Mouse (Mus musculus) forebrain, embryonic 13.5 days (tissue): ENCODE measurements at regions not wholly inside any gene's neighbourhood (a gene's known extent, or its start where the extent isn't known, plus 50 kb on each side); places are given as distances from the start of the nearest gene placed in this dataset.

Source experiments
- ATAC-seq: fragments of 200-750 bp; cut with Nextera tagmentation; 2 replicates; pipeline ENCODE4 v1.8.0; 2017
- H3K27ac ChIP-seq: fragments of 300-500 bp; sonication (generic); 2 replicates; pipeline ENCODE4 v1.5.1; 2015; ENCODE audit warnings: inconsistent platforms, mild to moderate bottlenecking, moderate library complexity
- H3K27me3 ChIP-seq: fragments of 300-500 bp; sonication (generic); 2 replicates; pipeline ENCODE4 v1.6.1; 2015; ENCODE audit warnings: mild to moderate bottlenecking, inconsistent platforms
- H3K36me3 ChIP-seq: fragments of 300-500 bp; sonication (generic); 2 replicates; pipeline ENCODE4 v1.6.1; 2015; ENCODE audit warnings: mild to moderate bottlenecking, inconsistent platforms; ENCODE audit not compliant: poor library complexity, severe bottlenecking
- H3K4me1 ChIP-seq: fragments of 300-500 bp; sonication (generic); 2 replicates; pipeline ENCODE4 v1.6.1; 2015; ENCODE audit warnings: inconsistent platforms
- H3K4me2 ChIP-seq: fragments of 300-500 bp; sonication (generic); 2 replicates; pipeline ENCODE4 v1.6.1; 2015; ENCODE audit warnings: inconsistent platforms, mild to moderate bottlenecking, moderate library complexity
- H3K4me3 ChIP-seq: fragments of 300-500 bp; sonication (generic); 2 replicates; pipeline ENCODE4 v1.5.1; 2015; ENCODE audit warnings: mild to moderate bottlenecking, inconsistent platforms
- H3K9ac ChIP-seq: fragments of 300-500 bp; sonication (generic); 2 replicates; pipeline ENCODE4 v1.6.1; 2015; ENCODE audit warnings: mild to moderate bottlenecking, inconsistent platforms
- H3K9me3 ChIP-seq: fragments of 300-500 bp; sonication (generic); replicated peaks from 2 replicates; pipeline ENCODE4 v1.6.1; 2016; ENCODE audit warnings: inconsistent platforms
- WGBS: fragments of 180-500 bp; shearing (Covaris S2); methylation state at CpG from one replicate; pipeline ENCODE4 v1.1.7; 2015; 5-methylcytosine and 5-hydroxymethylcytosine counted together

- Histone ChIP-seq H3K27ac (no peak overlapping the region), H3K4me2 (no peak overlapping the region), H3K9ac (no peak overlapping the region), H3K9me3 (no peaks in the 10 kb centered on the region), H3K4me1 (no peaks in the 10 kb centered on the region), H3K4me3 (no peak overlapping the region), H3K27me3 (no peaks in the 10 kb centered on the region), H3K36me3 (no peaks in the 10 kb centered on the region)
- WGBS: 94% methylated on average over 2 of the region's 2 CpGs
- no peak for ATAC-seq
Observed at GRCm38 (mm10) chr8:127662776-127663499, 599.2 kb downstream of the Pard3 start.

- Histone ChIP-seq H3K4me3 (no peak overlapping the region), H3K27ac (no peak overlapping the region), H3K9me3 (no peaks in the 10 kb centered on the region), H3K4me1 (no peaks in the 10 kb centered on the region), H3K27me3 (no peaks in the 10 kb centered on the region), H3K36me3 (no peaks in the 10 kb centered on the region), H3K4me2 (no peak overlapping the region), H3K9ac (no peak overlapping the region)
- no peak for ATAC-seq
- 82% methylated on average over 2 of the region's 2 CpGs for WGBS
Observed at GRCm38 (mm10) chr8:127666606-127667005, 602.9 kb downstream of the Pard3 start.

- Histone ChIP-seq H3K27ac (no peak overlapping the region), H3K4me3 (no peak overlapping the region), H3K27me3 (no peaks in the 10 kb centered on the region), H3K4me1 (no peaks in the 10 kb centered on the region), H3K4me2 (no peak overlapping the region), H3K36me3 (no peaks in the 10 kb centered on the region), H3K9ac (no peak overlapping the region), H3K9me3 (no peaks in the 10 kb centered on the region)
- no peak for ATAC-seq
- WGBS: 52% methylated on average over 2 of the region's 2 CpGs
Observed at GRCm38 (mm10) chr8:127668991-127669390, 605.3 kb downstream of the Pard3 start.

GRCm38 (mm10) chr8:127674063-127674462 lies 610.4 kb downstream of the Pard3 start:
- 85% methylated on average over 1 of the region's 1 CpGs for WGBS
- H3K9ac ChIP-seq: no peak overlapping the region
- H3K9me3 ChIP-seq: no peaks in the 10 kb centered on the region
- no peak overlapping the region for H3K27ac ChIP-seq
- H3K4me3 ChIP-seq: no peak overlapping the region
- ATAC-seq: no peak
- H3K36me3 ChIP-seq: no peaks in the 10 kb centered on the region
- no peak overlapping the region for H3K4me2 ChIP-seq
- no peaks in the 10 kb centered on the region for H3K4me1 ChIP-seq
- H3K27me3 ChIP-seq: no peaks in the 10 kb centered on the region

GRCm38 (mm10) chr8:127675377-127675776 lies 611.7 kb downstream of the Pard3 start:
- WGBS: 91% methylated on average over 4 of the region's 4 CpGs
- ATAC-seq: no peak
- no peak overlapping the region for H3K27ac ChIP-seq
- no peak overlapping the region for H3K4me3 ChIP-seq
- H3K4me2 ChIP-seq: no peak overlapping the region
- H3K27me3 ChIP-seq: no peaks in the 10 kb centered on the region
- H3K9me3 ChIP-seq: no peaks in the 10 kb centered on the region
- no peak overlapping the region for H3K9ac ChIP-seq
- no peaks in the 10 kb centered on the region for H3K36me3 ChIP-seq
- H3K4me1 ChIP-seq: no peaks in the 10 kb centered on the region

GRCm38 (mm10) chr8:127680205-127680604 lies 616.5 kb downstream of the Pard3 start:
- WGBS: 82% methylated on average over 3 of the region's 3 CpGs
- Histone ChIP-seq H3K27ac (no peak overlapping the region), H3K4me3 (no peak overlapping the region), H3K9me3 (no peaks in the 10 kb centered on the region), H3K27me3 (no peaks in the 10 kb centered on the region), H3K4me2 (no peak overlapping the region), H3K4me1 (no peaks in the 10 kb centered on the region), H3K9ac (no peak overlapping the region), H3K36me3 (no peaks in the 10 kb centered on the region)
- ATAC-seq: no peak

GRCm38 (mm10) chr8:127684213-127684612 lies 620.5 kb downstream of the Pard3 start:
- no peak overlapping the region for H3K4me3 ChIP-seq
- peak; percentile 95 for ATAC-seq
- 79% methylated on average over 5 of the region's 5 CpGs for WGBS
- no peaks in the 10 kb centered on the region for H3K36me3 ChIP-seq
- no peak overlapping the region for H3K9ac ChIP-seq
- no peak overlapping the region for H3K27ac ChIP-seq
- no peak overlapping the region for H3K4me2 ChIP-seq
- no peaks in the 10 kb centered on the region for H3K27me3 ChIP-seq
- H3K9me3 ChIP-seq: no peaks in the 10 kb centered on the region
- H3K4me1 ChIP-seq: no peaks in the 10 kb centered on the region

- Histone ChIP-seq H3K9ac (no peak overlapping the region), H3K4me3 (no peak overlapping the region), H3K9me3 (no peaks in the 10 kb centered on the region), H3K27ac (no peak overlapping the region; the same call in 1 of the 2 replicates), H3K36me3 (no peaks in the 10 kb centered on the region), H3K4me2 (no peak overlapping the region), H3K27me3 (no peaks in the 10 kb centered on the region), H3K4me1 (no peaks in the 10 kb centered on the region)
- 73% methylated on average over 4 of the region's 4 CpGs for WGBS
- peak; percentile 67; the same call in 1 of the 2 replicates for ATAC-seq
Observed at GRCm38 (mm10) chr8:127690792-127691191, 627.1 kb downstream of the Pard3 start.

- H3K9me3 ChIP-seq: no peaks in the 10 kb centered on the region
Observed at GRCm38 (mm10) chr8:127698404-127698803, 634.7 kb downstream of the Pard3 start.

GRCm38 (mm10) chr8:127704406-127704805 lies 640.7 kb downstream of the Pard3 start:
- 84% methylated on average over 4 of the region's 4 CpGs for WGBS
- no peak overlapping the region for H3K4me2 ChIP-seq
- H3K36me3 ChIP-seq: no peaks in the 10 kb centered on the region
- no peak overlapping the region for H3K9ac ChIP-seq
- no peak overlapping the region for H3K27ac ChIP-seq
- peaks cover 12% of the 10 kb centered on the region for H3K4me1 ChIP-seq
- H3K4me3 ChIP-seq: no peak overlapping the region
- ATAC-seq: no peak
- no peaks in the 10 kb centered on the region for H3K9me3 ChIP-seq
- H3K27me3 ChIP-seq: no peaks in the 10 kb centered on the region

More at GRCm38 (mm10) chr8:127698404-127698803, 634.7 kb downstream of the Pard3 start:
- no peak for ATAC-seq
- no peaks in the 10 kb centered on the region for H3K27me3 ChIP-seq
- H3K36me3 ChIP-seq: no peaks in the 10 kb centered on the region
- H3K9ac ChIP-seq: no peak overlapping the region
- no peaks in the 10 kb centered on the region for H3K4me1 ChIP-seq
- no peak overlapping the region for H3K4me3 ChIP-seq
- no peak overlapping the region for H3K27ac ChIP-seq
- WGBS: 86% methylated on average over 4 of the region's 4 CpGs
- no peak overlapping the region for H3K4me2 ChIP-seq

- peak overlapping the region; percentile 10; the same call in 1 of the 2 replicates for H3K4me2 ChIP-seq
- no peaks in the 10 kb centered on the region for H3K9me3 ChIP-seq
- no peak overlapping the region for H3K4me3 ChIP-seq
- no peak overlapping the region for H3K9ac ChIP-seq
- H3K27ac ChIP-seq: peak overlapping the region; percentile 75
- WGBS: 50% methylated on average over 16 of the region's 16 CpGs
- H3K27me3 ChIP-seq: no peaks in the 10 kb centered on the region
- peak; percentile 96 for ATAC-seq
- H3K4me1 ChIP-seq: peaks cover 12% of the 10 kb centered on the region
- no peaks in the 10 kb centered on the region for H3K36me3 ChIP-seq
Observed at GRCm38 (mm10) chr8:127706051-127706835, 642.5 kb downstream of the Pard3 start.

- peaks cover 12% of the 10 kb centered on the region for H3K4me1 ChIP-seq
- ATAC-seq: no peak
- WGBS: 94% methylated on average over 5 of the region's 5 CpGs
- no peaks in the 10 kb centered on the region for H3K9me3 ChIP-seq
- no peak overlapping the region for H3K4me3 ChIP-seq
- H3K9ac ChIP-seq: no peak overlapping the region
- no peaks in the 10 kb centered on the region for H3K27me3 ChIP-seq
- H3K27ac ChIP-seq: no peak overlapping the region
- no peaks in the 10 kb centered on the region for H3K36me3 ChIP-seq
- no peak overlapping the region for H3K4me2 ChIP-seq
Observed at GRCm38 (mm10) chr8:127709439-127709838, 645.7 kb downstream of the Pard3 start.
